Mouse (Mus musculus): ENCODE measurements at regions not wholly inside any gene's neighbourhood (a gene's known extent, or its start where the extent isn't known, plus 50 kb on each side); places are given as distances from the start of the nearest gene placed in this dataset.

DNA sequence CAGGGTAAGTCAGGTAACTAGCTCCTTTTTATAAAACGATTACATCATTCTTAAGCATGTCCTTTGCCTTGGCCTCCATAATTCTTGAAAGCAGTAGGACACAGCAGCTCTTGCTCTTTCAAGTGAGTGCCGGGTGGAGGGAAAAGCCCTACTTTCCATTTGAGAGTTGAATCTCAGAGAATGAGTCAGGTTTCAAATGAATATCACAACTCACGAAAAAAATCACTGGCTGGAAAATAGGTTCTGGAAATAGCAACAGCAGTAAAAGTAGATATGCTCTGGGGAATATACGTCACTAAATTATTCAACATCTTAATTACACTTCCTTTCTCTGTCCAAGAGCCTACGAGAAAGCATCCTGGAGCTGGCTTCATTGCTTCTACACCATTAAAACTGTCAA lies 250.5 kb downstream of the Kcnc2 start:
- Histone ChIP-seq H3K4me3 (no peak overlapping the region), H3K4me1 (no peaks in the 10 kb centered on the region), H3K36me3 (no peaks in the 10 kb centered on the region), H3K9ac (replicated peaks) (no peak overlapping the region), H3K4me2 (replicated peaks) (no peak overlapping the region), H3K27me3 (no peaks in the 10 kb centered on the region), H3K27ac (replicated peaks) (no peak overlapping the region), H3K9me3 (no peaks in the 10 kb centered on the region)
- WGBS: 89% methylated on average over 5 of the region's 5 CpGs
- no peak for ATAC-seq (ENCODE audit: low FRiP score, low read depth)

DNA sequence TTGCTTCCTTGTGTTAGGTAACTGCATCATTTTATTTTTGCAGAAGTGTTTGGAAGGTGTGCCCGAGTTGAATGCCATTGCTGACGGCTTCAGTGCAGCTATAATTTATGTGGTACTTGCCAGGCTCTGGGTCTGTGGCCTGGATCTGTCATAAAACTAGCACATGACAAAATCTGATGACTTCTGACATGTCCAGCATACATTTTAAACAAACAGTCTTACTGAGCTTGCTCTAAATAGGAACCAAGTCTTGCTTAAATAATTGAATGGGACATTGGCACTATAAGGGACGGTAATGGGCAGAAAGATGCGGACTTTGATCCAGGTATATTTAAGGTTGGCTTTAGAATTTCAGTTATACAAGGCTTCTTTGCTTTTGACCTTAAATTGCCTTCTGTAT lies 272.1 kb downstream of the Kcnc2 start:
- 89% methylated on average over 4 of the region's 4 CpGs for whole genome bisulfite sequencing
- no peaks in the 10 kb centered on the region for H3K27me3 ChIP-seq
- no peak overlapping the region for H3K4me3 ChIP-seq
- H3K36me3 ChIP-seq: no peaks in the 10 kb centered on the region
- no peak for ATAC-seq (ENCODE audit: low FRiP score, low read depth)
- no peaks in the 10 kb centered on the region for H3K9me3 ChIP-seq
- no peaks in the 10 kb centered on the region for H3K4me1 ChIP-seq
- no peak overlapping the region for H3K4me2 ChIP-seq (replicated peaks)
- H3K9ac ChIP-seq (replicated peaks): no peak overlapping the region
- no peak overlapping the region for H3K27ac ChIP-seq (replicated peaks)

DNA sequence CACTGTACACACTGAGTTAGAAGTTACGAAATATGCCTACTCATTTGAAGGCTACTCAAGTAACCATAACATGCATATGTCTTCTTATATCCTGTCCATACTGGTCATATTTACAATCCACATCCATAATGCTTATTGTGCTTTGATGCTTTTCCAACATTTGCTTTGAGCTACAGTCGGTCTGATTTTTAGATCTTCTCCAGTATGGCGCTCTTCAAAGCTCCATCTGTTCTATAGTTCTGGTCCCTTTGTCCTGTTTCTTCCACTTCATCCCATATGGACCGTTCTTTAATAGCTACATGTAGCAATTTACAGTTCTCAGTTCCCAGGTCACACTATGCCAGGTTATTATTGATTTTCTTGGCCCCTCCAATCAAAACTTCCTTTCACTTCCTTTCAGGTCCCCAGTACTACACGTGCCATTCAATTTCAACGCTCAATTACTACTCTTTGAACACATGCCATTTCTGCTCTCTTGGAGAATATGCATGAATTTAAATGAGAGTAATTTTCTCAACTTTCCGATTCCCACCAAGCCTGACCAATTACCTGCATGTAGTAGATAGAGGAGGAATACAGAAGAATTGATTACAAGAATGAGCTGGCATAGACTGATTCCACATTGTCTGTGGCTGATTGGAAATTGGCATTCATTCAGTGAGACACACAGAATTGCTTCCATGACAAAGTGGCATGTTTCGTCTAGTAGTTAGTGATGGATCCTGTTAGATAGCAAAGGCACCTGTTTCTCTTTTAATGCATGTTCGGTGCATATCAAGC lies 301.0 kb downstream of the Kcnc2 start:
- no peaks in the 10 kb centered on the region for H3K9me3 ChIP-seq
- no peak overlapping the region for H3K27ac ChIP-seq (replicated peaks)
- H3K4me2 ChIP-seq (replicated peaks): no peak overlapping the region
- H3K36me3 ChIP-seq: no peaks in the 10 kb centered on the region
- H3K9ac ChIP-seq (replicated peaks): no peak overlapping the region
- ATAC-seq (ENCODE audit: low FRiP score, low read depth): no peak
- no peaks in the 10 kb centered on the region for H3K27me3 ChIP-seq
- 89% methylated on average over 9 of the region's 9 CpGs for WGBS
- H3K4me3 ChIP-seq: no peak overlapping the region
- no peaks in the 10 kb centered on the region for H3K4me1 ChIP-seq

DNA sequence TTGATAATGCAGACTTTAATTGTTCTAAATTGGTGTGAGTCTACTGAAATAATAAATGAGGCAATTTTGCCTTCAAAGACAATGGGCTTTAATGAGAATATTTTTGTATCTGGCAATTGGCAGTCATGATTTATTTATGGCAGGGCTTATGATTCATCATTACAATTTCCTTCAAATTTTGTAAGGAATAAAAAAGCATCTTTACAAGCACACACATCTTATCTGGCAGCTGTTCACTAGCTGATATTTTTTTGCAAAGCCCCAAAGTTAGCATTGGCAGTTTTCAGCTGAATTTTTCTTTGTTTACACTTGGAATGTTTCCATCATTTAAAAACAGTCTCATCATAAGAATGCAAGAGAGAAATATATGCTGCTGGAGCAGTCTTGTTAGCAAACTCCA lies 301.6 kb downstream of the Kcnc2 start:
- no peak for ATAC-seq (ENCODE audit: low FRiP score, low read depth)
- no peak overlapping the region for H3K9ac ChIP-seq (replicated peaks)

DNA sequence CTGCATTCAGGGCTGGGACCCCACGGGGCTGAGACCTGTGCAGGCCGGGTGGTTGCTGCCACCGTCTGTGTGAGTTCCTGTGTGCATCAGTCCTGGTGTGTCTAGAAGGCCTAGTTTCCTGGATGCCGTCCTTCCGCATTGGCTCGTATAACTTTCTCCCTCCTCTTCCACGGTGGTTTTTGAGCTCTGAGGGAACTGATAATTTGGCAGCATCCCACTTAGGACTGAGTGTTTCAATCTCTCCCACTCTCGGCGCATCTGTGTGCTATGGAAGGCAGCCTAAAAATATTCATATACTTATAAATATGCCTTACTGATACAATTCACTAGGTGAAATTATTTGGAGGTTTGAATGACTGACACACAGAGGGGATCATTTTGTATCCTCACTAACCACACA lies 314.0 kb downstream of the Kcnc2 start:
- ATAC-seq (ENCODE audit: low FRiP score, low read depth): no peak
- Histone ChIP-seq H3K4me1 (no peaks in the 10 kb centered on the region), H3K27me3 (no peaks in the 10 kb centered on the region), H3K4me3 (no peak overlapping the region), H3K9me3 (no peaks in the 10 kb centered on the region), H3K27ac (replicated peaks) (no peak overlapping the region), H3K4me2 (replicated peaks) (no peak overlapping the region), H3K36me3 (no peaks in the 10 kb centered on the region), H3K9ac (replicated peaks) (no peak overlapping the region)
- WGBS: 88% methylated on average over 9 of the region's 9 CpGs

More for the DNA sequence above, 301.6 kb downstream of the Kcnc2 start:
- H3K9me3 ChIP-seq: no peaks in the 10 kb centered on the region
- no peak overlapping the region for H3K4me2 ChIP-seq (replicated peaks)
- no peaks in the 10 kb centered on the region for H3K36me3 ChIP-seq
- H3K4me3 ChIP-seq: no peak overlapping the region
- no peaks in the 10 kb centered on the region for H3K4me1 ChIP-seq
- no peaks in the 10 kb centered on the region for H3K27me3 ChIP-seq
- no peak overlapping the region for H3K27ac ChIP-seq (replicated peaks)

DNA sequence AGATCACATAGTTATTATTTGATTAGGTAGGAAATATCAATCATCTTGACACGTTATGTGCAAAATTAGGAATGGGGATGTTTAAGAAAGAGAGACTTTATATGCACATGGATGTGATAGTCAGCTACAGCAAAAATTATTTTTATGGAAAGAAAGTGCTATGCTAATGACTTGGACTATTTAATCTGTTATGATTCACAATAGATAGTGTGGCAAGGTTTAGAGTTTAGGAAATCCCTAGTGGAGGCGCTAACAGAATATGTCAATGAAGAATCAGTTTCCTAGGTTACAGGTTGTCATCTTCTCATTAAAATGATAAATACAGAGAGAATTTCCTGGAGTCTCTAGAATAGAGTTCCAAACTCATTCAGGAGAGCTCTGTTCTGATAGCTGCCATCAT lies 323.4 kb downstream of the Kcnc2 start:
- Histone ChIP-seq H3K9me3 (no peaks in the 10 kb centered on the region), H3K4me2 (replicated peaks) (no peak overlapping the region), H3K36me3 (no peaks in the 10 kb centered on the region), H3K9ac (replicated peaks) (no peak overlapping the region), H3K27me3 (no peaks in the 10 kb centered on the region), H3K27ac (replicated peaks) (no peak overlapping the region), H3K4me1 (no peaks in the 10 kb centered on the region), H3K4me3 (no peak overlapping the region)
- ATAC-seq (ENCODE audit: low FRiP score, low read depth): no peak
- WGBS: 75% methylated on average over 2 of the region's 2 CpGs

DNA sequence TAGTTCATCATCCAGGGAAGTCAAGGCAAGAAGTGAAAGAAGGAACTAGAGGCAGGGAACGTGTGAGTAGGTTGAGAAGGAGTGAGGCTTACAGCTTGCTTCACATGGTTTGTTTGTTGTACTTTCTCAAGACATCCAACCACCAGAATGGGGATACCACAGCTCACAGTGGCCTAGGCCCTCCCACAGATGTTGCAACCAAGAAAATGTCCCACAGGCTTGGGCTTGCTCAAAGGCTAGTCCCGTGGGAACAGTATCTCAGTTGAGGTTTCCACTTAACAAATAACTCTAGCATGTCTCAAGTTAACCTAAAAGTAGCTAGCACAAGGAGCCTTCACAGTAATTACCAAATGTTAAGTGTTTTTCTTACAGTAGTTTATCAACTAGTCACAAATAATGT lies 323.2 kb downstream of the Atxn7l3b start:
- ATAC-seq (ENCODE audit: low FRiP score, low read depth): no peak
- no peak overlapping the region for H3K27ac ChIP-seq (replicated peaks)
- WGBS: 74% methylated on average over 2 of the region's 2 CpGs
- no peaks in the 10 kb centered on the region for H3K9me3 ChIP-seq
- no peak overlapping the region for H3K4me3 ChIP-seq
- no peaks in the 10 kb centered on the region for H3K36me3 ChIP-seq
- no peaks in the 10 kb centered on the region for H3K4me1 ChIP-seq
- H3K9ac ChIP-seq (replicated peaks): no peak overlapping the region
- no peaks in the 10 kb centered on the region for H3K27me3 ChIP-seq
- H3K4me2 ChIP-seq (replicated peaks): no peak overlapping the region

DNA sequence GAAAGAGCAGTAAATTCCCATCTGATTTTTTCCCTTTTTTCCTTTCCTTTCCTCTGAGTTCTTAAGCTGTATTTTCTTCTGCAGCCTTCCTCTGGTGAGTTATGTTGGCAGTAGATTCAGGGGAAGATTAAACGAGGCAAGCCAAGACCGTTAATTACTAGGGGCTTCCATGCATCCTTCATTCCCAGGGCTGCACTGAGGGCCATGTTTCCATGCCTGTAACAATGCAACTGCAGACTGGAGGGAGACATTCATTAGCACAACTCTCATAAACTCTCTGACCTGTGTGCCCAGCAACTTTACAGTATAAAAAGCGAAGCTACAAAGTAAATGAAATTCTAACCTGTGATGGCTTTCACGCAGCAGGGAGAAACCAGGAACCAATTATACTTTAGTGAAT lies 321.2 kb downstream of the Atxn7l3b start:
- Histone ChIP-seq H3K27ac (replicated peaks) (no peak overlapping the region), H3K4me3 (no peak overlapping the region), H3K36me3 (no peaks in the 10 kb centered on the region), H3K4me1 (no peaks in the 10 kb centered on the region), H3K27me3 (no peaks in the 10 kb centered on the region), H3K4me2 (replicated peaks) (no peak overlapping the region), H3K9ac (replicated peaks) (no peak overlapping the region), H3K9me3 (no peaks in the 10 kb centered on the region)
- ATAC-seq (ENCODE audit: low FRiP score, low read depth): no peak
- 79% methylated on average over 4 of the region's 4 CpGs for WGBS

DNA sequence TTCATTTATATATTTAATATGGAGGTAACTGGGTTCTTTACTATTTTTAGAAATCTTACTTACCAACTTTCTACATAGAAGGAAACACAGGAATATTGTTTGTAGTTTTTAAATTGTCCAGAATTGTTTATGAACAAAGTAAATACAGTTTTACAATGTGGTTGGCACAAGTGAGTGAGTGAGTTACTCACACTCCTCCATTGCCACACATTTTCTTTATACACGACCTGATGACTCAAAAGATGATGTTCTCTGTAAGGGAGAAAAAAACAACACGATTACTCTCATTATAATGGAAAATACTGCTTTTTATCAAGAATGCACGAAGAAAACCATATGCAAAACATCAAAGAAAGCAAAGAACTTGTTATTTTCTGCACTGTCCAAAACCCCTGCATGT lies 317.1 kb downstream of the Atxn7l3b start:
- Histone ChIP-seq H3K4me1 (no peaks in the 10 kb centered on the region), H3K4me3 (no peak overlapping the region), H3K9ac (replicated peaks) (no peak overlapping the region), H3K27ac (replicated peaks) (no peak overlapping the region), H3K27me3 (no peaks in the 10 kb centered on the region), H3K9me3 (no peaks in the 10 kb centered on the region), H3K36me3 (no peaks in the 10 kb centered on the region), H3K4me2 (replicated peaks) (no peak overlapping the region)
- ATAC-seq (ENCODE audit: low FRiP score, low read depth): no peak
- 70% methylated on average over 3 of the region's 3 CpGs for WGBS

DNA sequence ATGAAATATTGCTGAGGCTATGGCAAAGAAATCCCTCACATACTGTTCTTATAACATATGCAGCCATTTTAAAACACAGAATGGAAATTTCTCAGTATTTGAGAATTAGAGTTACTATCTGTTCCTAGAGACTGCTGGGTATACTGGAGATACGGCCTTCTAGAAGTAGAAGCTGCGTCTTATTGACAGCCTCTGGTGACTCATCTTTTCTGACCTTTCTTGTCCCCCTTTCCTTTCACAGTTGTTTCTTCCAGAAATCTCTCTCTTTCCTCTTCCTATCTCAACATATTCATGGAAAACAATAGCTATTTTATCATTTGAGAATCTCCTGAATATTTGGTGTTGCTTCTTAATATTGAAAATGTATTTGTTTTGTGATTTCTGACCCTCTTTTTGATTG lies 315.1 kb downstream of the Atxn7l3b start:
- Histone ChIP-seq H3K9ac (replicated peaks) (no peak overlapping the region), H3K9me3 (no peaks in the 10 kb centered on the region)
- no peak for ATAC-seq (ENCODE audit: low FRiP score, low read depth)

DNA sequence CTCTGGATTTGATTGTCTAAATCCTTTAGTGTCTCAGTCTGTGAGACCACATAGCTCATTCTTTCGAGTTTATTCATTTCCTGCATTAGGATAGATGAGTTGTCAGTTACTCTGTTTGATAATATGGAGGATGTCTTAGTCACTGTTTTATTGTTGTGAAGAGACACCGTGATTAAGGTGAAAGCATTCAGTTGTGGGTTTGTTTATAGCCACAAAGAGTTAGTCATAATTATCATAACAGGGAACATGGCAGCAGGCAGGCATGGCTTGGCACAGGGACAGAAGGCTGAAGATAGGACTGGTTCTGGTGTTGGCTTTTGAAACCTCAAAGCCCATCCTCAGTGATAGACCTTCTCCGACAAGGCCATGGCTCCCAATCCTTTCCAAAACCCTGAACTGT lies 314.6 kb downstream of the Atxn7l3b start:
- Histone ChIP-seq H3K4me3 (no peak overlapping the region), H3K4me1 (peaks cover 2% of the 10 kb centered on the region; the same call in 1 of the 2 replicates), H3K27me3 (no peaks in the 10 kb centered on the region), H3K9me3 (no peaks in the 10 kb centered on the region), H3K36me3 (no peaks in the 10 kb centered on the region), H3K27ac (replicated peaks) (no peak overlapping the region), H3K9ac (replicated peaks) (no peak overlapping the region), H3K4me2 (replicated peaks) (no peak overlapping the region)
- no peak for ATAC-seq (ENCODE audit: low FRiP score, low read depth)
- 83% methylated on average over 3 of the region's 3 CpGs for WGBS

More for the DNA sequence above, 315.1 kb downstream of the Atxn7l3b start:
- Histone ChIP-seq H3K27ac (replicated peaks) (no peak overlapping the region), H3K27me3 (no peaks in the 10 kb centered on the region), H3K36me3 (no peaks in the 10 kb centered on the region), H3K4me2 (replicated peaks) (no peak overlapping the region), H3K4me3 (no peak overlapping the region), H3K4me1 (no peaks in the 10 kb centered on the region)
- 99% methylated on average over 2 of the region's 2 CpGs for WGBS

DNA sequence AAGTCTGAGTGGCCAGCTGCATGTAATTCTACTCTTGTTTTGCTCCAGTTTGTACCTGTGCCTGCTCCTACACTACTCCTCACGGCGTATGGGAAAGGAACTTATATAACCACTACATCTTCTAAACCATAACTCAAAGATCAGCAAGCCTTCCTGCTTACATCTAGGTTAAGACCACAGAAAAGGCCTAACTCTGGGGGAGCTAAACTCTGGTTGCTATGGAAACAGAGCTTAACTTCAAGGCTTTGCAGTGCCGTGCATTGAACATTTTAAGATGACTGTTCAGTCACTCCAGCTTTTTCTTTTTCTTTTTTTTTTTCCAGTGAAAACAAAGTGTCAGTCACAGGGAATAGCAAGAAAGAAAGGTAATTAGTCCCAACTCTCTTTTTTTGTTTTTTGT lies 309.1 kb downstream of the Atxn7l3b start:
- 51% methylated on average over 3 of the region's 3 CpGs for WGBS
- Histone ChIP-seq H3K36me3 (no peaks in the 10 kb centered on the region), H3K4me1 (peaks cover 8% of the 10 kb centered on the region), H3K27ac (replicated peaks) (no peak overlapping the region), H3K9me3 (no peaks in the 10 kb centered on the region), H3K9ac (replicated peaks) (no peak overlapping the region), H3K27me3 (no peaks in the 10 kb centered on the region), H3K4me3 (no peak overlapping the region), H3K4me2 (replicated peaks) (no peak overlapping the region)
- ATAC-seq (ENCODE audit: low FRiP score, low read depth): peak; percentile 84

DNA sequence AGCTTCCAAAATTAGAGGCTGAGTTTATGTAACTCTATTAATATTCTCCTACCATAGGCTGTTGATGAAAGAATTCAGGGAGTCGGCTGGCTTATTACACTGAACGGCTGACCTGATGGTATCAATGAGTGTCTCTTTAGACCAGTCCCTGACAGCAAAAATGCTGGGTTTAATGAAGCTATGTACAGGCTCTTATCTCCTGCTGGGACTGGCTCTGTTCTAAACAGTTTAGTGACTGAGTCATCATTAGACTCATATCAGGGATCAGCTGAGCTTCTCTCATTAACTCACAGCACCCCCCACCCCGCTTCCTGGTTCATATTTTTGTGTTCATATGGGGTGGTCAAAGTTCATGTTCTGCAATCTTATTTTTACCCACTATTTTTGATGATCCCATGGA lies 299.0 kb downstream of the Atxn7l3b start:
- 85% methylated on average over 3 of the region's 3 CpGs for WGBS
- no peak for ATAC-seq (ENCODE audit: low FRiP score, low read depth)
- Histone ChIP-seq H3K4me2 (replicated peaks) (no peak overlapping the region), H3K4me1 (no peaks in the 10 kb centered on the region), H3K9me3 (no peaks in the 10 kb centered on the region), H3K27ac (replicated peaks) (no peak overlapping the region), H3K9ac (replicated peaks) (no peak overlapping the region), H3K36me3 (no peaks in the 10 kb centered on the region), H3K4me3 (no peak overlapping the region), H3K27me3 (no peaks in the 10 kb centered on the region)

Data from midbrain, embryonic 12.5 days (tissue).